Mouse (Mus musculus): Measurements from ENCODE around the gene Axin1. TPM values are rescaled to one million over a fixed set of nuclear protein-coding genes. Genes with fewer than 3 reads are reported as not detected.

Axin1 gene
- polyA plus RNA-seq, 1 experiment from 2014 or later = 4.7 TPM

GRCm38 (mm10) chr17:26203321-26203811 is 64.9 kb downstream of the Axin1 start:
- H3K4me1 ChIP-seq (ENCODE audit: insufficient read depth) = peaks cover 26% of the 10 kb centered on the region
- no peak for DNase-seq
- no peak overlapping the region for H3K27ac ChIP-seq (ENCODE audit: low read depth)
- ATAC-seq = no peak
- no peaks in the 10 kb centered on the region for H3K9me3 ChIP-seq (ENCODE audit: low read length)
- peak overlapping the region; percentile 49 for H3K4me3 ChIP-seq (ENCODE audit: low read depth, low read length)
- peak overlapping the region; percentile 26; the same call in 1 of the 2 replicates for H3K9ac ChIP-seq (replicated peaks)
- peaks cover 44% of the 10 kb centered on the region for H3K27me3 ChIP-seq (ENCODE audit: insufficient read depth, low read length)
- WGBS (ENCODE audit: insufficient replicate concordance) = 2% methylated on average over 30 of the region's 30 CpGs
- no peaks in the 10 kb centered on the region; the same call in 1 of the 2 replicates for H3K36me3 ChIP-seq (replicated peaks; ENCODE audit: insufficient read depth, low read length)
- H3K4me2 ChIP-seq (ENCODE audit: low read depth, low read length) = peak overlapping the region; percentile 83
- no peak for TF ChIP-seq EP300 (IDR thresholded peaks at IDR 0.05; ENCODE audit: low read depth)
- no peak for TF ChIP-seq CTCF (IDR thresholded peaks at IDR 0.05; ENCODE audit: low read depth)

GRCm38 (mm10) chr17:26204766-26205165 is 66.3 kb downstream of the Axin1 start:
- Histone ChIP-seq H3K36me3 (replicated peaks; ENCODE audit: insufficient read depth, low read length) (no peaks in the 10 kb centered on the region), H3K27me3 (ENCODE audit: insufficient read depth, low read length) (peaks cover 43% of the 10 kb centered on the region), H3K4me2 (ENCODE audit: low read depth, low read length) (no peak overlapping the region), H3K9ac (replicated peaks) (no peak overlapping the region), H3K4me1 (ENCODE audit: insufficient read depth) (peaks cover 26% of the 10 kb centered on the region), H3K9me3 (ENCODE audit: low read length) (no peaks in the 10 kb centered on the region), H3K4me3 (ENCODE audit: low read depth, low read length) (no peak overlapping the region), H3K27ac (ENCODE audit: low read depth) (no peak overlapping the region)
- TF ChIP-seq CTCF (IDR thresholded peaks at IDR 0.05; ENCODE audit: low read depth) = no peak
- no peak for TF ChIP-seq EP300 (IDR thresholded peaks at IDR 0.05; ENCODE audit: low read depth)
- DNase-seq = no peak
- WGBS (ENCODE audit: insufficient replicate concordance) = 40% methylated on average over 11 of the region's 11 CpGs
- ATAC-seq = no peak

- Histone ChIP-seq H3K9me3 (ENCODE audit: low read length) (no peaks in the 10 kb centered on the region), H3K27ac (ENCODE audit: low read depth) (no peak overlapping the region), H3K4me3 (ENCODE audit: low read depth, low read length) (no peak overlapping the region), H3K9ac (replicated peaks) (no peak overlapping the region), H3K27me3 (ENCODE audit: insufficient read depth, low read length) (peaks cover 29% of the 10 kb centered on the region), H3K4me2 (ENCODE audit: low read depth, low read length) (no peak overlapping the region), H3K4me1 (ENCODE audit: insufficient read depth) (peaks cover 17% of the 10 kb centered on the region), H3K36me3 (replicated peaks; ENCODE audit: insufficient read depth, low read length) (no peaks in the 10 kb centered on the region)
- DNase-seq (no peak), ATAC-seq (no peak)
- WGBS (ENCODE audit: insufficient replicate concordance) = 32% methylated on average over 1 of the region's 1 CpGs
- TF ChIP-seq EP300 (IDR thresholded peaks at IDR 0.05; ENCODE audit: low read depth) (no peak), CTCF (IDR thresholded peaks at IDR 0.05; ENCODE audit: low read depth) (no peak)
These were observed 67.9 kb downstream of the Axin1 start for GRCm38 (mm10) chr17:26206392-26206791.

- 83% methylated on average over 12 of the region's 12 CpGs for WGBS (ENCODE audit: insufficient replicate concordance)
- ATAC-seq (no peak), DNase-seq (no peak)
- Histone ChIP-seq H3K9me3 (ENCODE audit: low read length) (no peaks in the 10 kb centered on the region), H3K27me3 (ENCODE audit: insufficient read depth, low read length) (peaks cover 16% of the 10 kb centered on the region), H3K4me3 (ENCODE audit: low read depth, low read length) (no peak within 1 kb of the TSS), H3K36me3 (replicated peaks; ENCODE audit: insufficient read depth, low read length) (0 out of 2 replicates have a peak, but pooled peaks cover 2% of the 10 kb centered on the region), H3K9ac (replicated peaks) (no peak within 1 kb of the TSS), H3K4me1 (ENCODE audit: insufficient read depth) (peaks cover 9% of the 10 kb centered on the region), H3K4me2 (ENCODE audit: low read depth, low read length) (no peak within 1 kb of the TSS), H3K27ac (ENCODE audit: low read depth) (no peak within 1 kb of the TSS)
- no peak for TF ChIP-seq CTCF (IDR thresholded peaks at IDR 0.05; ENCODE audit: low read depth)
- TF ChIP-seq EP300 (IDR thresholded peaks at IDR 0.05; ENCODE audit: low read depth) = no peak
These were observed 69.2 kb downstream of the Axin1 start, which contains the start of gene Arhgdig for GRCm38 (mm10) chr17:26207686-26208085. TSS of gene Arhgdig (minus strand) at chr17:26207786.

GRCm38 (mm10) chr17:26212241-26212640 is 73.8 kb downstream of the Axin1 start:
- WGBS (ENCODE audit: insufficient replicate concordance) = 84% methylated on average over 7 of the region's 7 CpGs
- Histone ChIP-seq H3K27me3 (ENCODE audit: insufficient read depth, low read length) (no peaks in the 10 kb centered on the region), H3K4me2 (ENCODE audit: low read depth, low read length) (no peak overlapping the region), H3K27ac (ENCODE audit: low read depth) (no peak overlapping the region), H3K4me1 (ENCODE audit: insufficient read depth) (no peaks in the 10 kb centered on the region), H3K9ac (replicated peaks) (no peak overlapping the region), H3K4me3 (ENCODE audit: low read depth, low read length) (no peak overlapping the region), H3K36me3 (replicated peaks; ENCODE audit: insufficient read depth, low read length) (0 out of 2 replicates have a peak, but pooled peaks cover 4% of the 10 kb centered on the region), H3K9me3 (ENCODE audit: low read length) (no peaks in the 10 kb centered on the region)
- no peak for ATAC-seq
- no peak for TF ChIP-seq CTCF (IDR thresholded peaks at IDR 0.05; ENCODE audit: low read depth)
- no peak for TF ChIP-seq EP300 (IDR thresholded peaks at IDR 0.05; ENCODE audit: low read depth)
- DNase-seq = no peak

GRCm38 (mm10) chr17:26212681-26213080 is 74.2 kb downstream of the Axin1 start:
- DNase-seq (no peak), ATAC-seq (no peak)
- 78% methylated on average over 11 of the region's 11 CpGs for WGBS (ENCODE audit: insufficient replicate concordance)
- Histone ChIP-seq H3K4me3 (ENCODE audit: low read depth, low read length) (no peak overlapping the region), H3K9me3 (ENCODE audit: low read length) (no peaks in the 10 kb centered on the region), H3K36me3 (replicated peaks; ENCODE audit: insufficient read depth, low read length) (0 out of 2 replicates have a peak, but pooled peaks cover 4% of the 10 kb centered on the region), H3K9ac (replicated peaks) (no peak overlapping the region), H3K27ac (ENCODE audit: low read depth) (no peak overlapping the region), H3K4me1 (ENCODE audit: insufficient read depth) (no peaks in the 10 kb centered on the region), H3K4me2 (ENCODE audit: low read depth, low read length) (no peak overlapping the region), H3K27me3 (ENCODE audit: insufficient read depth, low read length) (no peaks in the 10 kb centered on the region)
- TF ChIP-seq CTCF (IDR thresholded peaks at IDR 0.05; ENCODE audit: low read depth) (no peak), EP300 (IDR thresholded peaks at IDR 0.05; ENCODE audit: low read depth) (no peak)
